Mouse (Mus musculus): Measurements from ENCODE around the gene Atm. TPM values are rescaled to one million over a fixed set of nuclear protein-coding genes. Genes with fewer than 3 reads are reported as not detected.
A peak's percentile ranks its signal among the peaks of the same experiment; 100 is the strongest.

The Atm gene
- polyA plus RNA-seq, 1 experiment from 2014 or later, result 4.2 TPM

- TF ChIP-seq CTCF (IDR thresholded peaks at IDR 0.05; ENCODE audit: low read depth), result no peak
- Histone ChIP-seq H3K9me3 (ENCODE audit: control insufficient read depth) (no peaks in the 10 kb centered on the region), H3K27ac (ENCODE audit: low read depth, low read length) (no peak overlapping the region), H3K4me2 (replicated peaks; ENCODE audit: low read depth) (no peak overlapping the region), H3K4me1 (replicated peaks; ENCODE audit: control insufficient read depth, insufficient read depth, low read length) (no peaks in the 10 kb centered on the region; the same call in 1 of the 2 replicates), H3K27me3 (replicated peaks; ENCODE audit: control insufficient read depth, insufficient read depth, low read length) (no peaks in the 10 kb centered on the region), H3K36me3 (ENCODE audit: control insufficient read depth, insufficient read depth) (no peaks in the 10 kb centered on the region), H3K4me3 (ENCODE audit: low read depth, low read length) (no peak overlapping the region), H3K9ac (ENCODE audit: low read depth, low read length) (no peak overlapping the region)
- ATAC-seq, result no peak
- WGBS, result 70% methylated on average over 3 of the region's 3 CpGs
These were observed 127.1 kb downstream of the Atm start for GRCm38 (mm10) chr9:53409427-53409826.

GRCm38 (mm10) chr9:53408953-53409361, 127.6 kb downstream of the Atm start:
- ATAC-seq, result no peak
- H3K9ac ChIP-seq (ENCODE audit: low read depth, low read length), result no peak overlapping the region
- H3K9me3 ChIP-seq (ENCODE audit: control insufficient read depth), result no peaks in the 10 kb centered on the region
- H3K27me3 ChIP-seq (replicated peaks; ENCODE audit: control insufficient read depth, insufficient read depth, low read length), result no peaks in the 10 kb centered on the region
- no peaks in the 10 kb centered on the region for H3K36me3 ChIP-seq (ENCODE audit: control insufficient read depth, insufficient read depth)
- no peak overlapping the region for H3K27ac ChIP-seq (ENCODE audit: low read depth, low read length)
- H3K4me1 ChIP-seq (replicated peaks; ENCODE audit: control insufficient read depth, insufficient read depth, low read length), result no peaks in the 10 kb centered on the region; the same call in 1 of the 2 replicates
- H3K4me2 ChIP-seq (replicated peaks; ENCODE audit: low read depth), result no peak overlapping the region
- no peak for TF ChIP-seq CTCF (IDR thresholded peaks at IDR 0.05; ENCODE audit: low read depth)
- WGBS, result 84% methylated on average over 2 of the region's 2 CpGs
- H3K4me3 ChIP-seq (ENCODE audit: low read depth, low read length), result no peak overlapping the region

GRCm38 (mm10) chr9:53408548-53408947, 128.0 kb downstream of the Atm start:
- no peaks in the 10 kb centered on the region for H3K27me3 ChIP-seq (replicated peaks; ENCODE audit: control insufficient read depth, insufficient read depth, low read length)

GRCm38 (mm10) chr9:53404753-53405722, 131.5 kb downstream of the Atm start:
- no peaks in the 10 kb centered on the region for H3K9me3 ChIP-seq (ENCODE audit: control insufficient read depth)
- H3K36me3 ChIP-seq (ENCODE audit: control insufficient read depth, insufficient read depth), result 0 out of 2 replicates have a peak, but pooled peaks cover under 1% of the 10 kb centered on the region
- H3K27me3 ChIP-seq (replicated peaks; ENCODE audit: control insufficient read depth, insufficient read depth, low read length), result no peaks in the 10 kb centered on the region
- no peak overlapping the region for H3K27ac ChIP-seq (ENCODE audit: low read depth, low read length)
- no peak for TF ChIP-seq CTCF (IDR thresholded peaks at IDR 0.05; ENCODE audit: low read depth)
- no peaks in the 10 kb centered on the region; the same call in 1 of the 2 replicates for H3K4me1 ChIP-seq (replicated peaks; ENCODE audit: control insufficient read depth, insufficient read depth, low read length)
- H3K4me3 ChIP-seq (ENCODE audit: low read depth, low read length), result peak overlapping the region; percentile 29
- H3K9ac ChIP-seq (ENCODE audit: low read depth, low read length), result no peak overlapping the region
- WGBS, result 26% methylated on average over 21 of the region's 21 CpGs
- peak overlapping the region; percentile 69 for H3K4me2 ChIP-seq (replicated peaks; ENCODE audit: low read depth)
- peak; percentile 66 for ATAC-seq

More at GRCm38 (mm10) chr9:53408548-53408947, 128.0 kb downstream of the Atm start:
- ATAC-seq, result no peak
- TF ChIP-seq CTCF (IDR thresholded peaks at IDR 0.05; ENCODE audit: low read depth), result no peak
- Histone ChIP-seq H3K27ac (ENCODE audit: low read depth, low read length) (no peak overlapping the region), H3K4me3 (ENCODE audit: low read depth, low read length) (no peak overlapping the region), H3K4me2 (replicated peaks; ENCODE audit: low read depth) (no peak overlapping the region), H3K36me3 (ENCODE audit: control insufficient read depth, insufficient read depth) (no peaks in the 10 kb centered on the region), H3K9ac (ENCODE audit: low read depth, low read length) (no peak overlapping the region), H3K4me1 (replicated peaks; ENCODE audit: control insufficient read depth, insufficient read depth, low read length) (no peaks in the 10 kb centered on the region; the same call in 1 of the 2 replicates), H3K9me3 (ENCODE audit: control insufficient read depth) (no peaks in the 10 kb centered on the region)
- 52% methylated on average over 4 of the region's 4 CpGs for WGBS

- TF ChIP-seq CTCF (IDR thresholded peaks at IDR 0.05; ENCODE audit: low read depth), result no peak
- no peak for ATAC-seq
- Histone ChIP-seq H3K27me3 (replicated peaks; ENCODE audit: control insufficient read depth, insufficient read depth, low read length) (no peaks in the 10 kb centered on the region), H3K27ac (ENCODE audit: low read depth, low read length) (no peak overlapping the region), H3K36me3 (ENCODE audit: control insufficient read depth, insufficient read depth) (peaks cover 5% of the 10 kb centered on the region; the same call in 1 of the 2 replicates), H3K4me2 (replicated peaks; ENCODE audit: low read depth) (no peak overlapping the region), H3K4me1 (replicated peaks; ENCODE audit: control insufficient read depth, insufficient read depth, low read length) (no peaks in the 10 kb centered on the region; the same call in 1 of the 2 replicates), H3K9me3 (ENCODE audit: control insufficient read depth) (no peaks in the 10 kb centered on the region), H3K9ac (ENCODE audit: low read depth, low read length) (no peak overlapping the region), H3K4me3 (ENCODE audit: low read depth, low read length) (no peak overlapping the region)
- WGBS, result 87% methylated on average over 6 of the region's 6 CpGs
These were observed 132.3 kb downstream of the Atm start for GRCm38 (mm10) chr9:53404050-53404752.

- 73% methylated on average over 8 of the region's 8 CpGs for WGBS
These were observed 133.5 kb downstream of the Atm start for GRCm38 (mm10) chr9:53402991-53403390.

More at GRCm38 (mm10) chr9:53402991-53403390, 133.5 kb downstream of the Atm start:
- no peak for ATAC-seq
- TF ChIP-seq CTCF (IDR thresholded peaks at IDR 0.05; ENCODE audit: low read depth), result no peak
- no peaks in the 10 kb centered on the region for H3K27me3 ChIP-seq (replicated peaks; ENCODE audit: control insufficient read depth, insufficient read depth, low read length)
- H3K9ac ChIP-seq (ENCODE audit: low read depth, low read length), result no peak overlapping the region
- no peaks in the 10 kb centered on the region for H3K9me3 ChIP-seq (ENCODE audit: control insufficient read depth)
- H3K4me3 ChIP-seq (ENCODE audit: low read depth, low read length), result no peak overlapping the region
- no peaks in the 10 kb centered on the region; the same call in 1 of the 2 replicates for H3K4me1 ChIP-seq (replicated peaks; ENCODE audit: control insufficient read depth, insufficient read depth, low read length)
- peaks cover 5% of the 10 kb centered on the region; the same call in 1 of the 2 replicates for H3K36me3 ChIP-seq (ENCODE audit: control insufficient read depth, insufficient read depth)
- H3K4me2 ChIP-seq (replicated peaks; ENCODE audit: low read depth), result peak overlapping the region; percentile 51
- H3K27ac ChIP-seq (ENCODE audit: low read depth, low read length), result peak overlapping the region; percentile 15; the same call in 1 of the 2 replicates

Measured in intestine, postnatal 0 days (tissue).